Mouse (Mus musculus) left cerebral cortex, postnatal 14 days (tissue): ENCODE data around the gene Pidd1. TPM values are rescaled to one million over a fixed set of nuclear protein-coding genes. Genes with fewer than 3 reads are reported as not detected.

Source experiments
- DNase-seq, 2 experiments: peaks; one replicate each; pipeline ENCODE4 v3.0.0; 2021 to 2022; ENCODE audit warnings: low spot score in 2 of 2, mixed read lengths in 1 of 2
- intact Hi-C: fragments of 180-260 bp; cut with DNase I; formaldehyde crosslinking; loops from one replicate; pipeline ENCODE4 v1.15.1; 2025
- total RNA-seq, 2 experiments: library from RNA; stranded (reverse); gene quantifications; 2 replicates each; pipeline ENCODE4 v1.2.3; 2021

The Pidd1 gene
- total RNA-seq, 2 experiments from 2014 or later: 1.2 to 2.4 TPM

- intact Hi-C loops: no loop called here
- peak; percentile 61 to 66 for DNase-seq
These were observed 3.2 kb downstream of the Pidd1 start for GRCm38 (mm10) chr7:141440613-141441012.

GRCm38 (mm10) chr7:141439811-141440210 is 4.0 kb downstream of the Pidd1 start:
- no peak for DNase-seq
- intact Hi-C loops: no loop called here

DNA sequence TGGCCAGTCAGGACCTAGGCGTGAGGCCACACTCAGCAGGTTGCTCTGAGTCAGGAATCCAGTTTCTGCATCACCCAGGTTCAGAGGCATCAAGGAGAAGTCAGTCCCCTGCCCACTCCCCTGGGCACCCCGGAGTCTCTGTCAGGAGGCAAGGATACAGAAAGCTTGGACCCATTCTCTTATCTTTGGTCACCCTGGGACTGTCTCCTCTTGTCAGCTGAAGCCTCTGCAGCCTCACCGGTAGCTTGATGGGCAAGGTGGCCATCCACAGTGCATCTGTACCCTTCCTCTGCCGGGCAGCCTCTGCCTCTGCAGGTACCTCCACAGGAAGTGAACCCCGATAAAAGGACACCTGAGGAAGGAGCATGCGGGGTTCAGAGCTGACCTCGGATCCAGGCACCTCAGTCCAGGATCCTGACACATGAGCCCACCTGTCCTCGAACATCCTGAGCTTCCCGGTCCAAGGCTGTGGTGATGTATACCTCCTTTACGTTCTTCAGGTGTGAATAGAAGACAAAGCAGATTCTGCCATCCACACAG is 4.6 kb downstream of the Pidd1 start:
- intact Hi-C loops: no loop called here
- DNase-seq: no peak

DNA sequence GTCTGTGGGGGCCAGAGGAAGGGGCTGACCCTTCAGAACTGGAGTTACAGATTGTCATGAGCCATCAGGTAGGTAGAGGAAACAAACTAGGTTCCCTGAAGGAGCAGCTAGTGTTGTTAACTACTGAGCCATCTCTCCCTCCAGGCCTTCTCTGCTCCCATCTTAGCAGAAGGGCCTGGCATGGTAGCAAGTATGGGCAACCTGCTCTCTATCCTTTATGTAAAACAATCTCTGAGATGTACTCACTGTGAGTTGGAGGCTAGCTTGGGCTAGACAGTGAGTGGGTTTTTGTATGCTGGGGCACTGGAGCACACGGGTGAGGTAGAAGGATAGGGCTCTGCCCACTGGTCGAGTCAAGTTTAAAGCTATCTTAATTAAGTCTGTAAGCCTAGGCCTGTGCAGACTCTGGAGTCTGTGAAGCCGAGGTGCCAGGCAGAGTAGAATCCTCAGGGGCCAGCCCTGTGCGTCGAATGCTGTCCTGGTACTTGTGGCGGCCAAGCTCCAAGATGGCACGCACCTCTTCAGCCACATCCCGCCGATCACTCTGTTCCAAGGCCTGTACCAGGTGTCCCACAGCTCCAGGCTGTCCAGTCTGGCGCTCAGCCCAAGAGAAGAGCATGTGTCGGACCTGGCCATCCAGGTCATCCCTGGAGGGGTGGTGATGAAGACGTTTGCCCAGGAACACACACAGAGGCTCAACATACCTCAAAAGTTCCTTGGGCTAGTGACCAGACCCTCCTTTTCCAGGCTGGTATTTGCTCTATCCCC is 5.4 kb downstream of the Pidd1 start:
- DNase-seq: no peak
- intact Hi-C loops: no loop called here

DNA sequence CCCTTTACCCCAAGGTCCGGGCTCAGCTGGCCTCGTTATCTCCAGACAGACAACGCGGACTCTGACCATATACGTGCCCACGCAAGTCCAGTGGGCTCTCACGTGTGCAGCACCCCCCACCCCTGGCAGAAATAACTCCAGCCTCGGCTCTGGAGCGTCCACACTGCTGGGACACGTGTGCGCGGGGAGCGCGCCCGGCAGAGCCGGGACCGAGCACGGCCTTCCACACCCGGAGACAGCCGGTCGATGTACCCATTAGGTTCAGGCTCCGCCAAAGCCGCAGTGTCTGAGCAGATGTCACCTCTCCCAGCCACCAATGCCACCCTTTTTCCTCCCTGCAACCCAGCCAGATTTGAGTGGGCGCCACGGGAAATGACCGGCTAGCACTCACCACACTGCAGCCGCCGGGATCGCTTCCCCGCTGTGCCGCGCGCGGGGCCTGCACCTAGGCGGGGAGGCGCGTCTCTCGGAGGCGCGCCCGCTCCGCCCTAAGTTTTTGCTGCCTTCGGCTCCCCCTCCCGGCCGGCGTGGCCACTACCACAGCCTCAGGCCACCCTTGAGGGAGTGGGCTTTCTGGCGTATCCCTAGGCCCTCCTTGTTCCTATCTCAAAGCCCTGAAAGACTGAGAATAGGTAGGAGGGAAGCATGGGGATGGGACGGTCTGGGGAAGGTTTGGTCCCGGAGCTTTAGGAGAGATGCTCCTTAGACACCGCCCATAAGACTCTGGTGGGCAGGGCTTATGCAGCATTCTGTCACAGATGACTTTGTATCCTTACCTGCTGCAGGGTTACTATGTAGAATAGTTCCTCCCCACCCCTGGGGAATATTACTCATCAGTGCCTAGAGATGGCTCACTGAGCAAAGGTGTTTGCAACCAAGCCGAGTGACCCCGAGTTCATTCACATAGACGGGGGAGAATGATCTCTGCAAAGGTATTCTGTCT is 6.4 kb downstream of the Pidd1 start, which contains the start of gene Slc25a22:
Slc25a22 (minus strand) TSS at position 715 of the 943 bp plus-strand sequence.
- intact Hi-C loops: no loop called here
- DNase-seq: peak; percentile 82 to 86

GRCm38 (mm10) chr7:141436523-141436892 is 7.3 kb downstream of the Pidd1 start:
- intact Hi-C loops: no loop called here
- DNase-seq: no peak

DNA sequence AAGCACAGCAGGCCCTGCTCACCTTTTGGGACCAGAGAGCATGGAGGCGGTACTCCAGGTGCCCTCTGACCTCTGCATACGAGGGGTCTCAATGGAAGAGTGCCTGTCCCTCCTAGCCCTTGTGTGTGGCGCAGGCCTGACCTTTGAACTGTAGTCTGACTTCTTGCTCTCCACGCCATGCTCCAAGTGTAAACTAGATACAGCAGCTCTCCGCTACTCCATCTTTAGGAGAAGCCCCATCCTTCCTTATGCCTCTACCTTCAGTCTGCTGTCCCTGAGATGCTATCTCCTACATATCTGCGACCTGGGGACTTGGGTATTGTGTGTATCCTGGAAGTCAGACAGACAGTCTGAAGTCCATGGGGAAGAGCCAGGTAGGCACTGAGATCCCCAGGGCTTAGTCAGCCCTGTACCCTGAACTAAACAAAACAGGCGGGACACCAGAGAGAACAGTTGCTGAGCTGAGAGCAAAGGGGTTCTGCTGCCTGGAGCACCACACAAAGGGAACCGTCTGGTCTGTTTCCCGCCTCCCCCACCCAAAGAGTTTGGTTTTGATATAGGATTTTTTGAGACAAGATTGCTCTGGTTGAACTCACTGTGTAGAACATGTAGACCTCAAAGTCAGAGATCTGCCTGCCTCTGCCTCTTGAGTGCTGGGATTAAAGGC is 7.8 kb downstream of the Pidd1 start:
- no peak for DNase-seq
- intact Hi-C loops: no loop called here

GRCm38 (mm10) chr7:141435129-141435855 is 8.5 kb downstream of the Pidd1 start:
- DNase-seq: peak; percentile 58 to 64
- intact Hi-C loops: no loop called here

DNA sequence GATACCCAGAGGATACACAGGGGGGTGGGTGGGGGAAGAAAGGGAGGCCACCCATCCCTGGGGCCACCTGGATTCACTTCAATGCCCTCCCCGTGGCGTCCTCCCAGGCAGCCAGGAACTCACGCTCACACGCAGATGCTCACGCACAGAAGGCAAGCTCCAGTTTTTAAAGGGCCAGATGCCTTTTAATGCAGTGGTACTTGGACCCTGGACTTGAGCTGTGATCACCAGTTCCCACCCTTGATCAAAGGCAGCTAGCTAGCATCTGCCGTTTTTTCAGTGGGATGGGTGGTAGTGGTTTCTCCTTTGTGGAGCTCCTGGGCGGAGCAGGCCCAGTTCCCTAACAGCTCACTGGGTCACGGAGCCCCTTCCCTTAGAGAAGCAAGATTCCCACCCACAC is 9.4 kb downstream of the Pidd1 start:
- DNase-seq: peak; percentile 74 to 80
- intact Hi-C loops: no loop called here

DNA sequence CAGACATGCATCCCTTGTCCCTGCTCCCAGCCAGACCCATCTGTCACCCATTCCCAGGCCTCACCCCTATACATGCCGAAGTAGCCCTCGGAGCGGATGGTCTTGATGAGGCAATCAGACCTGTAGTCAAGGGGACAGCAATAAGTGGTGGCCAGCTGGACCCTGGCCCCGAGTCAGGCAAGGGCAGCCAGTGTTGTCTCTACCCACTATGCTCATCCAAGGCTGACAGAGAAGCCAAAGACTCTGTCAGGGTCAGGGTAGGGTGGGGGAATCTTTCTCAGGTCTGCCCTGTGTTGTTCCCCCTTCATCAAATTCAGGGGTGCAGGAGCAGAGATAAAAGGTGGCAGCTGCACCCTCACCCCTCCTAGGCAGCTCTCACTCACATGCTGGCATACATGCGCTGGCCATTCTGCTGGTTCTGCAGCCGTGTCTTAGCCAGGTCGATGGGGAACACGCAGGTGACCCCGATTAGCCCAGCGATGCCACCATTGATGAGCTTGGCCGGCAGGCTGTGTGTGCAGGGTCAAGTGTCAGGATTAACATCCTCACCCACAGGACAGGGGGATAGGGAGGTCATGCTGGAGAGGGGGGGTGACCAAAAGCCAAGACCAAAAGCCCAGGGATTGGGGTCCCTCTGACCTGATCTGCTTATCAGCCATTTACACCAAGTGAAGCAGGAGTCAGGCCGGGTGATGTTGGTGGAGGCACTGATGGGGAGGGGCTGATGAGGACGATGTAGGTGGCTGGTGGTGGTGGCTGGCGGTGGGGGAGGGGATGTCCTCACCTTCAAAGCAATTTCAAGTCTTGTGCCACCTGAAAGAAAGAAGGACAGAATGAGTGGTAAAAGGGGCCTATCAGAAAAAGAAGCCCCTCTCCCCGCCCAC is 10.1 kb downstream of the Pidd1 start:
- DNase-seq: no peak
- intact Hi-C loops: no loop called here

DNA sequence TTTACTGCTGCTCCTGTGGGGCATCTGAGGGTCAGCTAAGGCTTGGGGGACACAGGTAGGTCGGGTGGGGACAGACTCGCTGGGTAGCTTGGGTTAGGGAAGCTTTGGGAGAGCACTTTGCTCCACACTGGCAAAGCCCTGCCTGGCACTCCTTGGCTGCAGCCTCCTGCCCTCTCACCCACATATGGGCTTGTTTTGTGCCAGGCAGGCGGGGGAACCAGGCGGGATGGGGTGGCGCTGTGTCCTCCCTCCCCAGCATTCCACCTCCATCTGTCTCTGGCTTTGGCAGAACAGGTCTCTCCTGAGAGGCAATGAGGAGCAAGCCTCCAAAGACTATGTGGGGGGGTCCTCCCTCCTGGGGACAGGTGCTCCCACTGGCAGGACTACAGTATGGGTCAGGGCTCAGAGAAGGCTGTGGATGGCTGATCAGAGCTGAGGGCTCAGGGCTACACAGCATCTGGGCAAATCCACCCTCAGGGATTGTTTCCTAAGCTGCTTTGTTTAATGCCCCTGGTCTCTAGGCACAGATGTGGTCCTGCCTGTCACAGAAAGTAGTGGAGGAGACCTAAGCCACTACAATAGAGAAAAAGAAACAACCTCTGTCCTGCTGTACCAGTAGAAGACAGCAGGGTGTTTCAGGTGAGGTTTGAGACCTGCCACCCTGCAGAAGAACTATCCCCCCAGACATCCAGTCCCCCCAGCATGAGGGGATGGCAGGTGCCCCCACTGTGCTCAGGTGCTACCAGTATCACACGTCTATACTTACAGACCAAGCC is 10.9 kb downstream of the Pidd1 start:
- DNase-seq: no peak
- intact Hi-C loops: no loop called here

- intact Hi-C loops: no loop called here
- no peak for DNase-seq
These were observed 11.6 kb downstream of the Pidd1 start for GRCm38 (mm10) chr7:141432186-141432611.

GRCm38 (mm10) chr7:141431434-141432185 is 12.2 kb downstream of the Pidd1 start:
- intact Hi-C loops: no loop called here
- DNase-seq: no peak

DNA sequence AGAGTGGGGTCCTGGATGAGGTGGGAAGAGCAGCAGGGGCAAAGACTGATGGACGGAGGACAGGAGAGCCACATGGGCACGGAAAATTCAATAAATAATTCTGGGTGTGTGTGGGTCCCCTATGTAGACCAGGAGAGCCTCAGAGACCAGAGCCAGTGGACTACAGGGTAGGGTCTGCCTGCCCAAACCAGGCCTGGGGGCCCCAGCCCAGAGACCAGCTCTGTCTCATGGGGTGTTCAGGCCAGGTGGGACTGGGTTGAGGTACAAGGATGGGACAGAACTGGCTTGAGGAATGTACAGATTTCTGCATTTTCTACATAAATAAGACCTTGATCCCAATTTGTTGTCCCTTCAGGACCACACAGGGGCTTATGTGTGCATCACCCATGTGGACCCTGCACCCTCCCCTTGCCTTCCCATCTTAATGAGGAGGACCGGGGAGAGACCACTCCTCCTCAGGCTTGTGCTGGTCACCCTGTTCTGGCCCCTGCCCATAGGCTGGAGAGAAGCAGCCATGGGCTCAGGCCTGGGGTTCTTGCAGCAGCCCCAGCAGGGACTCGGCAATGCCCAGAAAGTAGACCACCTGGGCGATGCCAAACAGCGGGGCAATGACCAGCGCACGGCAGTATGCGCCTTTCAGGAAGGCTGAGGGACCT is 13.1 kb downstream of the Pidd1 start:
- intact Hi-C loops: no loop called here
- DNase-seq: no peak

GRCm38 (mm10) chr7:141429840-141430584 is 13.8 kb downstream of the Pidd1 start:
- intact Hi-C loops: no loop called here
- DNase-seq: no peak
